ENCODE assay signal across 24 mouse cellular contexts in genomic region chr11:18900489-18900888, GRCm38 (mm10).
DNase-seq lines count a peak whose midpoint lies in the region; ATAC-seq and TF ChIP-seq lines count a peak whose summit lies in the region.
"Had no signal": no experiment of that assay in that cellular context is flagged by ENCODE, and none has a peak within 500 bp of the region (broad histone marks: within the 10 kb centered on the region; RNA-seq: fewer than 3 reads in every experiment).

No protein-coding gene starts in this region.

- H3K79me2 ChIP-seq in CH12.LX (replicated peaks; ENCODE audit: control insufficient read depth, extremely low read depth, insufficient read depth, poor library complexity, severe bottlenecking) = no peaks in the 10 kb centered on the region; the same call in 1 of the 2 replicates

- TF ChIP-seq POLR2A in CH12.LX (IDR thresholded peaks at IDR 0.05; ENCODE audit: low read depth, low read length) = no peak

- H3K9me3 ChIP-seq in heart, embryonic 16.5 days (replicated peaks; ENCODE audit: control insufficient read depth, low read length) = no peaks in the 10 kb centered on the region
- H3K9me3 ChIP-seq in CH12.LX (replicated peaks; ENCODE audit: low read length) = no peaks in the 10 kb centered on the region
- H3K9me3 ChIP-seq in liver, postnatal 0 days (ENCODE audit: low read length) = no peaks in the 10 kb centered on the region
- H3K9me3 ChIP-seq: G1E; heart, embryonic 10.5 days; limb, embryonic 13.5 days; liver, embryonic 15.5 days; megakaryocyte, embryonic 14.5 days; midbrain, embryonic 12.5 days; neural tube, embryonic 13.5 days had no signal

- H3K36me3 ChIP-seq in heart, embryonic 16.5 days (ENCODE audit: control insufficient read depth, insufficient read depth) = 0 out of 2 replicates have a peak, but pooled peaks cover 1% of the 10 kb centered on the region
- H3K36me3 ChIP-seq in CH12.LX (replicated peaks in 1 of 2; ENCODE audit: control insufficient read depth in 1 of 2, insufficient read depth in 1 of 2, low read length in 1 of 2) = no peaks in the 10 kb centered on the region
- H3K36me3 ChIP-seq in liver, postnatal 0 days (replicated peaks; ENCODE audit: insufficient read depth, low read length) = no peaks in the 10 kb centered on the region
- H3K36me3 ChIP-seq: G1E; limb, embryonic 13.5 days; liver, embryonic 15.5 days; midbrain, embryonic 12.5 days had no signal

- ATAC-seq in heart, embryonic 16.5 days (replicated peaks; ENCODE audit: extremely low read depth, insufficient read depth, low FRiP score) = no peak
- peak; percentile 76 for ATAC-seq in liver, postnatal 0 days
- ATAC-seq: forebrain, embryonic 16.5 days had no signal

- TF ChIP-seq EP300 in CH12.LX (IDR thresholded peaks at IDR 0.05; ENCODE audit: low read length) = peak; percentile 42; the same call in 1 of the 2 replicates
- TF ChIP-seq EP300 in liver, postnatal 0 days (IDR thresholded peaks at IDR 0.05; ENCODE audit: low read depth) = no peak

- dilution Hi-C loops in CH12.LX (cut with MboI; ENCODE audit: extremely low pct_ligation_motif_present, extremely low pct_unique_long_range_greater_than_20kb, low sequenced_read_pairs) = no loop called here

- no peak overlapping the region for H3K9ac ChIP-seq in heart, embryonic 16.5 days (ENCODE audit: low read length)
- peak overlapping the region; percentile 60 for H3K9ac ChIP-seq in CH12.LX (ENCODE audit: insufficient read depth, low read depth)
- no peak overlapping the region for H3K9ac ChIP-seq in liver, postnatal 0 days (replicated peaks)
- H3K9ac ChIP-seq: hindbrain, embryonic 14.5 days; limb, embryonic 13.5 days; liver, embryonic 15.5 days; midbrain, embryonic 12.5 days; neural tube, embryonic 13.5 days had no signal

- WGBS in heart, embryonic 16.5 days = 65% methylated on average over 2 of the region's 2 CpGs
- 45% methylated on average over 2 of the region's 2 CpGs for WGBS in liver, postnatal 0 days (ENCODE audit: insufficient replicate concordance)

- H3K27ac ChIP-seq in heart, embryonic 16.5 days (ENCODE audit: low read length) = no peak overlapping the region
- H3K27ac ChIP-seq in CH12.LX (ENCODE audit: insufficient read depth, low read depth) = no peak overlapping the region
- H3K27ac ChIP-seq in liver, postnatal 0 days (ENCODE audit: low read depth) = peak overlapping the region; percentile 76
- H3K27ac ChIP-seq: heart, embryonic 10.5 days; hindbrain, embryonic 14.5 days; layer of hippocampus, adult 2 months; limb, embryonic 13.5 days; liver, embryonic 15.5 days; midbrain, embryonic 12.5 days; neural tube, embryonic 13.5 days had no signal

- no peak for DNase-seq in heart, postnatal 36 days
- DNase-seq in 416B (ENCODE audit: low read depth) (peak; percentile 22), CH12.LX (ENCODE audit: extremely low read depth) (no peak)
- DNase-seq in liver, postnatal 0 days = no peak
- no peak for DNase-seq in layer of hippocampus, adult 8-10 months (ENCODE audit: low spot score in 2 of 2)
- DNase-seq: adrenal gland, postnatal 25 days; cerebellum, adult 11-12 months; cerebellum, postnatal 10 days; gastrocnemius, postnatal 10 days; kidney, adult 2 months; kidney, postnatal 36 days; lung, postnatal 4 days had no signal

- in situ Hi-C loops in CH12.LX (cut with MboI; ENCODE audit: low pct_ligation_motif_present, low pct_unique_long_range_greater_than_20kb, low sequenced_read_pairs) = no loop called here

- intact Hi-C loops in heart, postnatal 36 days (cut with DNase I) = no loop called here

- H3K4me2 ChIP-seq in heart, embryonic 16.5 days (ENCODE audit: low read depth, low read length) = peak overlapping the region; percentile 1; the same call in 1 of the 2 replicates
- peak overlapping the region; percentile 100 for H3K4me2 ChIP-seq in CH12.LX (ENCODE audit: insufficient read depth, low read depth, poor library complexity, severe bottlenecking)
- 0 out of 2 replicates have a peak overlapping the region, but pooled peaks have one; percentile 24 for H3K4me2 ChIP-seq in liver, postnatal 0 days (ENCODE audit: low read depth, low read length)
- H3K4me2 ChIP-seq: hindbrain, embryonic 14.5 days; limb, embryonic 13.5 days; liver, embryonic 15.5 days; midbrain, embryonic 12.5 days; neural tube, embryonic 13.5 days had no signal

- TF ChIP-seq RAD21 in CH12.LX (IDR thresholded peaks at IDR 0.05; ENCODE audit: low read depth, low read length) = no peak

- no peaks in the 10 kb centered on the region for H3K27me3 ChIP-seq in heart, embryonic 16.5 days (ENCODE audit: control insufficient read depth, insufficient read depth, low read length)
- no peaks in the 10 kb centered on the region for H3K27me3 ChIP-seq in CH12.LX (replicated peaks)
- H3K27me3 ChIP-seq in liver, postnatal 0 days (ENCODE audit: insufficient read depth, low read length) = no peaks in the 10 kb centered on the region
- H3K27me3 ChIP-seq: liver, embryonic 15.5 days; megakaryocyte, embryonic 14.5 days; midbrain, embryonic 12.5 days; neural tube, embryonic 13.5 days had no signal

- peaks cover 25% of the 10 kb centered on the region for H3K4me1 ChIP-seq in heart, embryonic 16.5 days (ENCODE audit: control insufficient read depth, insufficient read depth, low read length)
- H3K4me1 ChIP-seq in CH12.LX (ENCODE audit: control insufficient read depth in 1 of 2, insufficient read depth in 2 of 2) = peaks cover 3 to 45% of the 10 kb centered on the region in 2 experiments; a peak in 3 of 4 replicates
- peaks cover 8% of the 10 kb centered on the region for H3K4me1 ChIP-seq in liver, postnatal 0 days (ENCODE audit: insufficient read depth)

- no peak overlapping the region for H3K4me3 ChIP-seq in heart, embryonic 16.5 days (ENCODE audit: low read length)
- H3K4me3 ChIP-seq in CH12.LX (replicated peaks in 1 of 3; ENCODE audit: low read depth in 2 of 3, low read length in 2 of 3, poor library complexity in 1 of 3) = peak overlapping the region in 2 of 3 experiments; percentile 10
- no peak overlapping the region for H3K4me3 ChIP-seq in liver, postnatal 0 days (ENCODE audit: low read depth, low read length)
- H3K4me3 ChIP-seq: erythroblast, embryonic 14.5 days; heart, embryonic 10.5 days; layer of hippocampus, adult 2 months; limb, embryonic 13.5 days; liver, embryonic 15.5 days; megakaryocyte, embryonic 14.5 days; midbrain, embryonic 12.5 days; neural tube, embryonic 13.5 days had no signal

- no peak for TF ChIP-seq CTCF in CH12.LX (conservative IDR thresholded peaks at IDR 0.05 in 1 of 2, IDR thresholded peaks at IDR 0.05 in 1 of 2; ENCODE audit: low read depth in 2 of 2, low read length in 2 of 2)
- no peak for TF ChIP-seq CTCF in liver, postnatal 0 days (IDR thresholded peaks at IDR 0.05; ENCODE audit: low read depth)

TF ChIP-seq in CH12.LX, 34 proteins besides CTCF, POLR2A, EP300 and RAD21 (continues in another document):
- TF ChIP-seq UBTF (IDR thresholded peaks at IDR 0.05; ENCODE audit: low read depth, low read length) = no peak
- peak; percentile 80 for TF ChIP-seq ZNF384 (IDR thresholded peaks at IDR 0.05; ENCODE audit: low read depth, low read length)
- TF ChIP-seq TCF12 (IDR thresholded peaks at IDR 0.05; ENCODE audit: low read depth, low read length) = peak; percentile 40; the same call in 1 of the 2 replicates
- no peak for TF ChIP-seq ZC3H11A (IDR thresholded peaks at IDR 0.05; ENCODE audit: low read depth, low read length)
- no peak for TF ChIP-seq NRF1 (IDR thresholded peaks at IDR 0.05; ENCODE audit: low read depth, low read length)
- TF ChIP-seq TBP (conservative IDR thresholded peaks at IDR 0.05; ENCODE audit: low read depth, low read length) = no peak
- TF ChIP-seq MYC (IDR thresholded peaks at IDR 0.05; ENCODE audit: low read depth, low read length) = no peak
- TF ChIP-seq PAX5 (IDR thresholded peaks at IDR 0.05; ENCODE audit: low read length) = no peak
- TF ChIP-seq ETS1 (conservative IDR thresholded peaks at IDR 0.05; ENCODE audit: low read depth, low read length) = 0 out of 2 replicates have a peak, but pooled peaks have one; percentile 7
- TF ChIP-seq MEF2A (IDR thresholded peaks at IDR 0.05; ENCODE audit: borderline replicate concordance, low read depth, low read length) = no peak
- TF ChIP-seq MAX (IDR thresholded peaks at IDR 0.05; ENCODE audit: low read length) = no peak
- no peak for TF ChIP-seq ZMIZ1 (IDR thresholded peaks at IDR 0.05; ENCODE audit: low read depth, low read length)
- no peak for TF ChIP-seq RCOR1 (conservative IDR thresholded peaks at IDR 0.05; ENCODE audit: low read depth, low read length)
- TF ChIP-seq HCFC1 (IDR thresholded peaks at IDR 0.05; ENCODE audit: low read depth, low read length) = no peak; the same call in 1 of the 2 replicates
- TF ChIP-seq BHLHE40 (IDR thresholded peaks at IDR 0.05; ENCODE audit: low read depth, low read length) = no peak
- no peak for TF ChIP-seq POLR2AphosphoS2 (IDR thresholded peaks at IDR 0.05; ENCODE audit: low read depth, low read length)
- TF ChIP-seq SMC3 (IDR thresholded peaks at IDR 0.05; ENCODE audit: low read depth, low read length) = no peak
- TF ChIP-seq MAFK (IDR thresholded peaks at IDR 0.05; ENCODE audit: insufficient replicate concordance, low read length) = no peak
- no peak for TF ChIP-seq CHD2 (IDR thresholded peaks at IDR 0.05; ENCODE audit: low read length)
- no peak for TF ChIP-seq ELF1 (IDR thresholded peaks at IDR 0.05; ENCODE audit: low read depth, low read length)
- no peak for TF ChIP-seq MAZ (IDR thresholded peaks at IDR 0.05; ENCODE audit: low read depth, low read length)
- no peak for TF ChIP-seq E2F4 (IDR thresholded peaks at IDR 0.05; ENCODE audit: insufficient replicate concordance, low read depth, low read length)
- no peak for TF ChIP-seq USF2 (conservative IDR thresholded peaks at IDR 0.05; ENCODE audit: low read depth, low read length)
- no peak for TF ChIP-seq JUN (IDR thresholded peaks at IDR 0.05; ENCODE audit: insufficient read depth, low read depth, low read length)
- no peak; the same call in 1 of the 2 replicates for TF ChIP-seq JUND (conservative IDR thresholded peaks at IDR 0.05; ENCODE audit: low read depth, low read length)
- no peak for TF ChIP-seq ZKSCAN1 (IDR thresholded peaks at IDR 0.05; ENCODE audit: borderline replicate concordance, low read depth, low read length)
- no peak for TF ChIP-seq USF1 (IDR thresholded peaks at IDR 0.05; ENCODE audit: low read depth, low read length)
- TF ChIP-seq KAT2A (IDR thresholded peaks at IDR 0.05; ENCODE audit: insufficient replicate concordance, low read length) = 0 out of 2 replicates have a peak, but pooled peaks have one; percentile 20
- no peak for TF ChIP-seq CHD1 (IDR thresholded peaks at IDR 0.05; ENCODE audit: low read depth, low read length)
- TF ChIP-seq IRF4 (IDR thresholded peaks at IDR 0.05; ENCODE audit: low read depth, low read length) = peak; percentile 36; the same call in 1 of the 2 replicates
- no peak for TF ChIP-seq SIN3A (IDR thresholded peaks at IDR 0.05; ENCODE audit: low read length)
- no peak for TF ChIP-seq MXI1 (IDR thresholded peaks at IDR 0.05; ENCODE audit: low read depth, low read length)

Comparison
In these comparisons a context has a peak if more than half of its experiments do, and no peak if none do; other contexts are left out.
1. H3K4me2 ChIP-seq: peak in every context shown above with its lines; median percentile 100 in CH12.LX; 24 in liver, postnatal 0 days; 1 in heart, embryonic 16.5 days.
2. H3K4me3 ChIP-seq: peak in CH12.LX (2 of 3); none in heart, embryonic 16.5 days (single experiment) and liver, postnatal 0 days (single experiment).